Mouse (Mus musculus) embryonic fibroblast, embryonic 13.5 days (primary cell): ENCODE results near the gene Pbx1.

ENCODE experiments used
- CTCF ChIP-seq: IDR thresholded peaks from 2 replicates; pipeline ENCODE4 v1.5.1; 2011; ENCODE audit warnings: mild to moderate bottlenecking, control low read depth, low read length, moderate library complexity, borderline replicate concordance; ENCODE audit not compliant: insufficient read depth
- POLR2A ChIP-seq: IDR thresholded peaks from 2 replicates; pipeline ENCODE4 v1.6.1; 2011; ENCODE audit warnings: low read depth, mild to moderate bottlenecking, control low read depth, low read length, moderate library complexity

GRCm38 (mm10) chr1:168408757-168409156, 23.3 kb downstream of the Pbx1 start:
- TF ChIP-seq CTCF = no peak
- no peak for TF ChIP-seq POLR2A
